Mouse (Mus musculus): Measurements from ENCODE around the gene Bglap2. TPM values are rescaled to one million over a fixed set of nuclear protein-coding genes. Genes with fewer than 3 reads are reported as not detected.

The Bglap2 gene
- polyA plus RNA-seq, 1 experiment from 2014 or later = not detected

GRCm38 (mm10) chr3:88365705-88366361, 12.7 kb downstream of the Bglap2 start:
- peaks cover 4% of the 10 kb centered on the region for H3K36me3 ChIP-seq (replicated peaks; ENCODE audit: control insufficient read depth, insufficient read depth, low read depth, low read length)
- peaks cover 18% of the 10 kb centered on the region for H3K27me3 ChIP-seq (ENCODE audit: control insufficient read depth, insufficient read depth, low read length)
- no peak overlapping the region for H3K9ac ChIP-seq (replicated peaks; ENCODE audit: low read length)
- no peaks in the 10 kb centered on the region for H3K9me3 ChIP-seq (replicated peaks; ENCODE audit: control insufficient read depth, low read length)
- DNase-seq (ENCODE audit: low spot score) (no peak), ATAC-seq (replicated peaks; ENCODE audit: insufficient number of reproducible peaks, low FRiP score, low TSS enrichment, low read depth) (no peak)
- 33% methylated on average over 34 of the region's 34 CpGs for WGBS
- H3K4me2 ChIP-seq (ENCODE audit: low read depth, low read length) = no peak overlapping the region
- no peak overlapping the region for H3K4me3 ChIP-seq (ENCODE audit: low read depth, low read length)
- no peaks in the 10 kb centered on the region for H3K4me1 ChIP-seq (ENCODE audit: control insufficient read depth, insufficient read depth, low read length)
- no peak overlapping the region for H3K27ac ChIP-seq (replicated peaks; ENCODE audit: low read depth, low read length)

- no peak within 1 kb of the TSS for H3K4me3 ChIP-seq (ENCODE audit: low read depth, low read length)
- H3K27ac ChIP-seq (replicated peaks; ENCODE audit: low read depth, low read length) = no peak within 1 kb of the TSS
- WGBS = under 1% methylated on average over 16 of the region's 16 CpGs
- no peaks in the 10 kb centered on the region for H3K9me3 ChIP-seq (replicated peaks; ENCODE audit: control insufficient read depth, low read length)
- no peaks in the 10 kb centered on the region for H3K4me1 ChIP-seq (ENCODE audit: control insufficient read depth, insufficient read depth, low read length)
- ATAC-seq (replicated peaks; ENCODE audit: insufficient number of reproducible peaks, low FRiP score, low TSS enrichment, low read depth) (no peak), DNase-seq (ENCODE audit: low spot score) (peak; percentile 61)
- peaks cover 18% of the 10 kb centered on the region for H3K27me3 ChIP-seq (ENCODE audit: control insufficient read depth, insufficient read depth, low read length)
- H3K36me3 ChIP-seq (replicated peaks; ENCODE audit: control insufficient read depth, insufficient read depth, low read depth, low read length) = peaks cover 9% of the 10 kb centered on the region
- no peak within 1 kb of the TSS for H3K9ac ChIP-seq (replicated peaks; ENCODE audit: low read length)
- no peak within 1 kb of the TSS for H3K4me2 ChIP-seq (ENCODE audit: low read depth, low read length)
Observed at GRCm38 (mm10) chr3:88364337-88364736, 14.2 kb downstream of the Bglap2 start, which contains the start of gene Paqr6. Paqr6 (plus strand) TSS chr3:88364584.

DNA sequence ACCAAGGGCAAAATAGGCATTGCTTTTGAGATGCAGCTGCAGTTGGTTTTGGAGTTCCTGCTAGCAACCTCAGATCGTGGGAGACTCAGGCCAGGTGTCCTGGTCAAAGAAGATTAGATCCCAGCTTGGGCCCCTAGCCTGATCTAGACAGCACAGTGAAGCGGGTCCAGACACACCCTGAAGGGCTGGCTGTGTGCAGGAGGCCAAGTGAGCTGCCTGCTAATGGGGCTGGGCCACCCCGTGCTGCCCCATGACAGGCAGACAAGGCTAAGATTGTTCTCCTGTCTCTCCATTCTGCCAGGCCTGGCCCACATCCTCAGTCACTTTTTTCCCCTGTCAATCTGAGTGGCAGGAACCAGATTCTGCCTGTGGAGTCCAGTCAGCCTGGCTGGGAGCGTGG, 14.8 kb downstream of the Bglap2 start:
- no peak overlapping the region for H3K9ac ChIP-seq (replicated peaks; ENCODE audit: low read length)
- no peaks in the 10 kb centered on the region for H3K4me1 ChIP-seq (ENCODE audit: control insufficient read depth, insufficient read depth, low read length)
- ATAC-seq (replicated peaks; ENCODE audit: insufficient number of reproducible peaks, low FRiP score, low TSS enrichment, low read depth) = no peak
- peaks cover 18% of the 10 kb centered on the region for H3K27me3 ChIP-seq (ENCODE audit: control insufficient read depth, insufficient read depth, low read length)
- no peaks in the 10 kb centered on the region for H3K9me3 ChIP-seq (replicated peaks; ENCODE audit: control insufficient read depth, low read length)
- H3K27ac ChIP-seq (replicated peaks; ENCODE audit: low read depth, low read length) = no peak overlapping the region
- no peak for DNase-seq (ENCODE audit: low spot score)
- WGBS = 37% methylated on average over 4 of the region's 4 CpGs
- H3K4me2 ChIP-seq (ENCODE audit: low read depth, low read length) = no peak overlapping the region
- no peak overlapping the region for H3K4me3 ChIP-seq (ENCODE audit: low read depth, low read length)
- peaks cover 15% of the 10 kb centered on the region for H3K36me3 ChIP-seq (replicated peaks; ENCODE audit: control insufficient read depth, insufficient read depth, low read depth, low read length)

DNA sequence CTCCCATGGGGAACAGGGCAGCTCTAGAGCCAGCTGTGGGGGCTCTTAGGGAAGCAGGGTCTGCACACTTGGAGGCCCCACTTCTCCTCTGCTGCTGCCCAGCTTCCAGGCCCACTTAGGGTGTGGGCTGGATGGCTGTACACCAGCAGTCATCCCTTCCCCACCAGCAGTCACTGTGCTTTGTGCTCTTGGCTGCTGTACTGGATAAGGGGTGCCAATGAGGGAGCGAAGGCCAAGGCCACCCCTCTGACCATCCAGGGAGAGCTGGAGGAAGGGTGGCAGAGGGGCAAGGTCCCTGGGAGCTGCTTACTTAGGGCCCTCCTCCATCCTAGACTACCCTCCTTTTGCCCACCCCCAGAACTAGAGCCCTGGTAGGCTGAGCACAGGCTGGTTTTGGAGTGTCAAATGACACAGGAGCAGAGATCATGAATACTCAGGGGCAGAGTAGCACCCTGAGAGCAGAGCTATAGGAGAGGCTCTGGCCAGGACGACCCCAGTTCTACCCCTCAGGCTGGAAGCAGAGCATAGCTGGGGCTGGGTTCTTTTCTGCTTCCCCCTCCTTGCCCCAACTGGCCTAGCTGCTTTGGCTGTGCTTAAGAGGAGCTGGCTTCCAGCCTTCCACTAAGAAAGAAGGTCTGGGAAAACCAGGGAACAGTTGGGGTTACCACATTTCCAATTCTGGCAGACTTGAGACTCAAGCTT, 16.7 kb downstream of the Bglap2 start:
- H3K27me3 ChIP-seq (ENCODE audit: control insufficient read depth, insufficient read depth, low read length) = peaks cover 18% of the 10 kb centered on the region
- no peaks in the 10 kb centered on the region for H3K9me3 ChIP-seq (replicated peaks; ENCODE audit: control insufficient read depth, low read length)
- DNase-seq (ENCODE audit: low spot score) = no peak
- ATAC-seq (replicated peaks; ENCODE audit: insufficient number of reproducible peaks, low FRiP score, low TSS enrichment, low read depth) = no peak; the same call in 1 of the 2 replicates
- 77% methylated on average over 2 of the region's 2 CpGs for WGBS
- no peak overlapping the region for H3K27ac ChIP-seq (replicated peaks; ENCODE audit: low read depth, low read length)
- H3K9ac ChIP-seq (replicated peaks; ENCODE audit: low read length) = no peak overlapping the region
- H3K4me3 ChIP-seq (ENCODE audit: low read depth, low read length) = no peak overlapping the region
- no peaks in the 10 kb centered on the region for H3K4me1 ChIP-seq (ENCODE audit: control insufficient read depth, insufficient read depth, low read length)
- no peak overlapping the region for H3K4me2 ChIP-seq (ENCODE audit: low read depth, low read length)
- peaks cover 25% of the 10 kb centered on the region for H3K36me3 ChIP-seq (replicated peaks; ENCODE audit: control insufficient read depth, insufficient read depth, low read depth, low read length)

GRCm38 (mm10) chr3:88361096-88361495, 17.4 kb downstream of the Bglap2 start:
- H3K4me3 ChIP-seq (ENCODE audit: low read depth, low read length) = no peak overlapping the region
- H3K27me3 ChIP-seq (ENCODE audit: control insufficient read depth, insufficient read depth, low read length) = peaks cover 16% of the 10 kb centered on the region
- H3K36me3 ChIP-seq (replicated peaks; ENCODE audit: control insufficient read depth, insufficient read depth, low read depth, low read length) = peaks cover 30% of the 10 kb centered on the region
- H3K4me1 ChIP-seq (ENCODE audit: control insufficient read depth, insufficient read depth, low read length) = no peaks in the 10 kb centered on the region
- 78% methylated on average over 6 of the region's 6 CpGs for WGBS
- ATAC-seq (replicated peaks; ENCODE audit: insufficient number of reproducible peaks, low FRiP score, low TSS enrichment, low read depth) (no peak), DNase-seq (ENCODE audit: low spot score) (no peak)
- no peak overlapping the region for H3K9ac ChIP-seq (replicated peaks; ENCODE audit: low read length)
- H3K27ac ChIP-seq (replicated peaks; ENCODE audit: low read depth, low read length) = no peak overlapping the region
- H3K4me2 ChIP-seq (ENCODE audit: low read depth, low read length) = no peak overlapping the region
- no peaks in the 10 kb centered on the region for H3K9me3 ChIP-seq (replicated peaks; ENCODE audit: control insufficient read depth, low read length)

DNA sequence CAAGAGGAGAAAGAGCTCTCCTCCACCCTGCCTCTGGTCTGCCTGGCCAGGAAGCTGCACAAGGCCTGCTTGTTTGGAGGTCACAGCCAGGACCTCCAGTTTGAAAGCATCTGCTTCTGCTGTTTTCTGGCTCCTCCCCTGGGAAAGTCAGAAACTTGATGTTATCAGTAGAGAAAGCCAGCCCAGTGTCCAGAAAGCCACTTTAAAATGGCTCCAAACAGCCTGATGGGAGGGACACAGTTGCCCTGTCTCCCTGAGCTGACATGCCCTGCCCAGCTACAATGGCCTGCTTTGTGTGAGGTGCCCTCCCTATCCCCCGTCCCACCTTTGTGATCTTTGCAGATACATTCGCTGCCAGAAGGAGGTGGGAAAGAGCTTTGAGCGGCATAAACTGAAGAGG, 18.5 kb downstream of the Bglap2 start:
- ATAC-seq (replicated peaks; ENCODE audit: insufficient number of reproducible peaks, low FRiP score, low TSS enrichment, low read depth) (no peak), DNase-seq (ENCODE audit: low spot score) (no peak)
- H3K4me3 ChIP-seq (ENCODE audit: low read depth, low read length) = no peak overlapping the region
- no peaks in the 10 kb centered on the region for H3K9me3 ChIP-seq (replicated peaks; ENCODE audit: control insufficient read depth, low read length)
- WGBS = 52% methylated on average over 3 of the region's 3 CpGs
- peaks cover 36% of the 10 kb centered on the region for H3K36me3 ChIP-seq (replicated peaks; ENCODE audit: control insufficient read depth, insufficient read depth, low read depth, low read length)
- H3K27me3 ChIP-seq (ENCODE audit: control insufficient read depth, insufficient read depth, low read length) = peaks cover 6% of the 10 kb centered on the region
- no peak overlapping the region for H3K9ac ChIP-seq (replicated peaks; ENCODE audit: low read length)
- H3K4me2 ChIP-seq (ENCODE audit: low read depth, low read length) = no peak overlapping the region
- H3K27ac ChIP-seq (replicated peaks; ENCODE audit: low read depth, low read length) = no peak overlapping the region
- no peaks in the 10 kb centered on the region for H3K4me1 ChIP-seq (ENCODE audit: control insufficient read depth, insufficient read depth, low read length)

DNA sequence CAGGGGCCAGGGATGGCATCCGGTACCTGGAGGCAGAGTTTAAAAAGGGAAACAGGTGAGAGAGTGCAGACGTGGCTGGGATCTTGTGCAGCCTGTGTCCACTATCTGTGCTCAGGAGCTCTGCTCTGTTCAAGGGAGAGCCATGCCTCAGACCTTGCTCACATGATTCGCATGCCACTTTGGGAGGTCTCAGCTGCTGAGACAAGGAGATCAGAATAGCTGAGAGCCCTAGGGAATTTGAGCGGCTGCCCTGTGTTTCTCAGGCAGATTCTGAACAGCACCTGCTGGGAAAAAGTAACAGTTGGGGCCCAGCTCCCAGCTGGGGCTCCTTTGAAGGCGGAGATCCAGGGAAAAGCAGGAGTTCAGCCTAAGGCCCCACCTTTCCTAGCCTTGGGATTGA, 18.9 kb downstream of the Bglap2 start:
- Histone ChIP-seq H3K4me2 (ENCODE audit: low read depth, low read length) (no peak overlapping the region), H3K4me3 (ENCODE audit: low read depth, low read length) (no peak overlapping the region), H3K27me3 (ENCODE audit: control insufficient read depth, insufficient read depth, low read length) (0 out of 2 replicates have a peak, but pooled peaks cover 2% of the 10 kb centered on the region), H3K36me3 (replicated peaks; ENCODE audit: control insufficient read depth, insufficient read depth, low read depth, low read length) (peaks cover 36% of the 10 kb centered on the region), H3K4me1 (ENCODE audit: control insufficient read depth, insufficient read depth, low read length) (no peaks in the 10 kb centered on the region), H3K9ac (replicated peaks; ENCODE audit: low read length) (no peak overlapping the region), H3K27ac (replicated peaks; ENCODE audit: low read depth, low read length) (no peak overlapping the region), H3K9me3 (replicated peaks; ENCODE audit: control insufficient read depth, low read length) (no peaks in the 10 kb centered on the region)
- WGBS = 63% methylated on average over 5 of the region's 5 CpGs
- ATAC-seq (replicated peaks; ENCODE audit: insufficient number of reproducible peaks, low FRiP score, low TSS enrichment, low read depth) (no peak), DNase-seq (ENCODE audit: low spot score) (no peak)

DNA sequence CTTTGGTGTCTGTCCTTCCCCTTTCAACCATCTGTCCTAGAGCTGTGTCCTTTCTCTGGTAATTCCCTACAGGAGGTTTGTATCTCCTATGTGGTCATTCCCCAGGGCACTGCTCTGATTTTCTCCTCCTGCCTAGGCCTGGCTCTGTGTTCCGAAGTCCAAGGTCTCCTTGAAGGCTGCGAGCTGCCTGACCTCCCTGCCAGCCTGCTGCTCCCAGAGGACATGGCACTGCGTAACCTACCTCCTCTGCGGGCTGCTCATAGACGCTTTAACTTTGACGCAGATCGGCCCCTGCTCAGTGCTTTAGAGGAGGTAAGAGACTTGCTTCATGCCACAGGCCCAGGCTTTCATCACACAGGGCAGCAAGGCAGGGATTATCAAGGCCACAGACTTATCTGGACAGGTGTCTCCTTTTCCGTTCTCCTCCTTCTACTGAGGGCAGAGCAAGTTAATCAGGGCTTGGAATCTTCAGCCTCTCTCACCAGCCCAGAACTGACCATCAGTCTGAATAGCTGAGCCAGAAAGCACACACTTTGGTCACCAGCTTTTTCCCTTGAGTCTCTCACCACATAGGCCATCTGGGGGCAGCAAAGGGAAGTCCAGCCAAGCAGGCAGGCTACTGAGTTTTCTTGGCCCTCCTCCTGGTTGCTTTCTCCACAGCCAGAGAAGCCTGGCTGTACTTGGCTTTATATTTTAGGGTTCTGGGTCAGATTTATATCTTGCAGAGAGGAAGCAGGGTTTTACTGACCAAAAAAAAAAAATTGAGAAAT, 23.9 kb downstream of the Bglap2 start:
- no peaks in the 10 kb centered on the region for H3K9me3 ChIP-seq (replicated peaks; ENCODE audit: control insufficient read depth, low read length)
- peaks cover 39% of the 10 kb centered on the region for H3K36me3 ChIP-seq (replicated peaks; ENCODE audit: control insufficient read depth, insufficient read depth, low read depth, low read length)
- ATAC-seq (replicated peaks; ENCODE audit: insufficient number of reproducible peaks, low FRiP score, low TSS enrichment, low read depth) (no peak), DNase-seq (ENCODE audit: low spot score) (no peak)
- H3K27ac ChIP-seq (replicated peaks; ENCODE audit: low read depth, low read length) = no peak overlapping the region
- H3K4me3 ChIP-seq (ENCODE audit: low read depth, low read length) = no peak overlapping the region
- 92% methylated on average over 8 of the region's 8 CpGs for WGBS
- H3K9ac ChIP-seq (replicated peaks; ENCODE audit: low read length) = no peak overlapping the region
- no peaks in the 10 kb centered on the region for H3K27me3 ChIP-seq (ENCODE audit: control insufficient read depth, insufficient read depth, low read length)
- H3K4me1 ChIP-seq (ENCODE audit: control insufficient read depth, insufficient read depth, low read length) = no peaks in the 10 kb centered on the region
- H3K4me2 ChIP-seq (ENCODE audit: low read depth, low read length) = no peak overlapping the region

Measured in embryonic facial prominence, embryonic 11.5 days (tissue).